Mouse (Mus musculus) liver, postnatal 0 days (tissue): ENCODE data around the gene Arl6ip5. TPM values are rescaled to one million over a fixed set of nuclear protein-coding genes. Genes with fewer than 3 reads are reported as not detected.

Experiments used
- ATAC-seq: fragments of 200-750 bp; cut with Nextera tagmentation; 2 replicates; pipeline ENCODE4 v1.8.0; 2017; ENCODE audit warnings: mild to moderate bottlenecking, moderate library complexity
- DNase-seq: peaks from one replicate; pipeline ENCODE4 v3.0.0-alpha.2; 2016
- H3K27ac ChIP-seq: fragments of 300-500 bp; sonication (generic); 2 replicates; pipeline ENCODE4 v1.5.1; 2014; ENCODE audit warnings: antibody characterized with exemption, moderate library complexity, mild to moderate bottlenecking, low read depth
- H3K27me3 ChIP-seq: fragments of 300-500 bp; sonication (generic); 2 replicates; pipeline ENCODE4 v1.6.1; 2014; ENCODE audit warnings: low read length, control low read depth, mixed read lengths; ENCODE audit not compliant: insufficient read depth
- H3K36me3 ChIP-seq: fragments of 300-500 bp; sonication (generic); replicated peaks from 2 replicates; pipeline ENCODE4 v1.6.1; 2014; ENCODE audit warnings: mild to moderate bottlenecking, control low read depth, low read length, moderate library complexity, mixed read lengths; ENCODE audit not compliant: insufficient read depth
- H3K4me1 ChIP-seq: fragments of 300-500 bp; sonication (generic); 2 replicates; pipeline ENCODE4 v1.6.1; 2014; ENCODE audit warnings: antibody characterized with exemption, mild to moderate bottlenecking, control low read depth; ENCODE audit not compliant: insufficient read depth
- H3K4me2 ChIP-seq: fragments of 300-500 bp; sonication (generic); 2 replicates; pipeline ENCODE4 v1.6.1; 2014; ENCODE audit warnings: low read depth, mild to moderate bottlenecking, low read length, moderate library complexity, mixed read lengths
- H3K4me3 ChIP-seq: fragments of 300-500 bp; sonication (generic); 2 replicates; pipeline ENCODE4 v1.5.1; 2014; ENCODE audit warnings: low read depth, low read length
- H3K9ac ChIP-seq: fragments of 300-500 bp; sonication (generic); replicated peaks from 2 replicates; pipeline ENCODE4 v1.6.1; 2014; ENCODE audit warnings: mild to moderate bottlenecking, moderate library complexity
- H3K9me3 ChIP-seq: fragments of 300-500 bp; sonication (generic); 2 replicates; pipeline ENCODE4 v1.6.1; 2016; ENCODE audit warnings: mild to moderate bottlenecking, control low read depth, low read length, mixed read lengths
- CTCF ChIP-seq: sonication (generic); IDR thresholded peaks from 2 replicates; pipeline ENCODE4 v1.5.1; 2016; ENCODE audit warnings: antibody characterized with exemption, low read depth
- EP300 ChIP-seq: IDR thresholded peaks from 2 replicates; pipeline ENCODE4 v1.6.1; 2016; ENCODE audit warnings: antibody characterized with exemption, low read depth, mild to moderate bottlenecking
- WGBS: fragments of 180-500 bp; shearing (Covaris S2); extraction: QIAGEN DNeasy Blood & Tissue Kit; methylation state at CpG from one replicate; pipeline ENCODE4 v1.1.7; 2014; ENCODE audit not compliant: insufficient replicate concordance; 5-methylcytosine and 5-hydroxymethylcytosine counted together
- polyA plus RNA-seq: library from polyadenylated mRNA; unstranded; fragments of >200 nt; fragmentation: Nextera tagmentation; extraction: Ambion mirVana; gene quantifications from 2 replicates; pipeline ENCODE4 v1.2.1, GENCODE M21; 2015

Gene Arl6ip5
- polyA plus RNA-seq, 1 experiment from 2014 or later, result 27.1 TPM

DNA sequence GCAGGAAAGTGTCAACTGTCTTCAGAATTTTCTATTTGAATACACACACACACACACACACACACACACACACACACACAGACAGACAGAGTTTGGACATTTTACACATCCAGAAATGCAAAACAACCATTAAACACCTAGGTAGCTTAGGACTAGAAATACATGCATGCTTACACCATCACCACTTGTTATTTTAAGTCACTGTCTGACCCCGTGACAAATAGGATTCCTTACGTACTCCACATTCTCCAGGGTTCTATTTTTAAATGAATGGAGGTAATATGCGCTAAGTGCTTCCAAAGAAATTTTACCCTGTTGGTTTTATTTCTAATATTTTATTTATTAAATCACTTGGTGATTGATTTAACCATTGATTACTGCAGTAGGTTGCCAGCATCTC, 55.2 kb downstream of the Arl6ip5 start:
- no peaks in the 10 kb centered on the region for H3K9me3 ChIP-seq
- DNase-seq (no peak), ATAC-seq (no peak)
- TF ChIP-seq CTCF, result no peak
- TF ChIP-seq EP300, result no peak
- no peak overlapping the region for H3K4me3 ChIP-seq
- H3K27ac ChIP-seq, result peak overlapping the region; percentile 85
- H3K27me3 ChIP-seq, result no peaks in the 10 kb centered on the region
- H3K4me2 ChIP-seq, result no peak overlapping the region
- no peaks in the 10 kb centered on the region for H3K4me1 ChIP-seq
- WGBS, result 84% methylated on average over 3 of the region's 3 CpGs
- H3K9ac ChIP-seq, result no peak overlapping the region
- H3K36me3 ChIP-seq, result no peaks in the 10 kb centered on the region

DNA sequence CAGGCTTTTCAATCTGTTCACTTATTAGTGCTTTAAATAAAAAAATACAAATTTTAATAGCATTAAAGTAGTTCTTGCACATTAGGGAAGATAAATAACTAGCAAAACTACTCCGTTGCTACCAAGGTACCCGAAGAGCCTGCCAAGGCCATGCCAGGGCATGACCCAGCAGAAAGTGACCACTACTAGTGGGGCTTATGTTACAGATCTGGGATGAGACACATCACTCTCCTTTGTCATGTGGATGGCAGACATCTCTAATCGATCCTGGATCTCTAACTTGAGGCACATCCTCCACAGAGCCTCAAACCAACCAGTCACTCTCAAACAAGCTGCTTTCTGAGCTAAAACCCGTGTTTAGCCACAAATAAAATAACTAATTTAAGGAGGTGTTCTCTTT, 56.2 kb downstream of the Arl6ip5 start:
- H3K4me3 ChIP-seq, result no peak overlapping the region
- TF ChIP-seq CTCF (no peak), EP300 (no peak)
- H3K9ac ChIP-seq, result no peak overlapping the region
- no peaks in the 10 kb centered on the region for H3K9me3 ChIP-seq
- ATAC-seq (no peak), DNase-seq (no peak)
- H3K27me3 ChIP-seq, result no peaks in the 10 kb centered on the region
- H3K4me2 ChIP-seq, result no peak overlapping the region
- H3K27ac ChIP-seq, result no peak overlapping the region
- no peaks in the 10 kb centered on the region for H3K36me3 ChIP-seq
- 62% methylated on average over 4 of the region's 4 CpGs for WGBS
- H3K4me1 ChIP-seq, result no peaks in the 10 kb centered on the region

DNA sequence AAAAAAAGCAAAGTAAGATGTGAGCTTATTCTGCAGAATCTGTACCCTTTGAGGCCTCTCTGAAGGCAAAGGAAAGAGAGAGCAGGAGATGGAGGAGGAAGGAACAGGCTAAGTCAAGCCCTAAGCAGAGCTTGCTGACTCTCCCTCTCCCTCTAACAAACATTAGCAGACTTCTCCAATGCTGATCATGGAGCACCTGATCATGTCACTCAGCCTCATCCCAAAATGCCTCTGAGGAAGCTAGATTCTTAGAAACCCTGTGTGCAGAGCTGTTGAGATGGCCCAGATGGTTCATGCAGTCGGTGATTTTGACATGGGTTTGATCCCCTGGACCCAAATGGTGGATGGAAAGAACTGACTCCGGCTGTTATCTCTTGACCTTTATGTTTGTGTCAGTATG, 56.6 kb downstream of the Arl6ip5 start:
- no peaks in the 10 kb centered on the region for H3K27me3 ChIP-seq
- DNase-seq (no peak), ATAC-seq (no peak)
- no peak overlapping the region for H3K4me3 ChIP-seq
- no peaks in the 10 kb centered on the region for H3K4me1 ChIP-seq
- 65% methylated on average over 2 of the region's 2 CpGs for WGBS
- H3K9me3 ChIP-seq, result no peaks in the 10 kb centered on the region
- H3K27ac ChIP-seq, result no peak overlapping the region
- H3K36me3 ChIP-seq, result no peaks in the 10 kb centered on the region
- H3K4me2 ChIP-seq, result no peak overlapping the region
- TF ChIP-seq EP300 (no peak), CTCF (no peak)
- no peak overlapping the region for H3K9ac ChIP-seq

DNA sequence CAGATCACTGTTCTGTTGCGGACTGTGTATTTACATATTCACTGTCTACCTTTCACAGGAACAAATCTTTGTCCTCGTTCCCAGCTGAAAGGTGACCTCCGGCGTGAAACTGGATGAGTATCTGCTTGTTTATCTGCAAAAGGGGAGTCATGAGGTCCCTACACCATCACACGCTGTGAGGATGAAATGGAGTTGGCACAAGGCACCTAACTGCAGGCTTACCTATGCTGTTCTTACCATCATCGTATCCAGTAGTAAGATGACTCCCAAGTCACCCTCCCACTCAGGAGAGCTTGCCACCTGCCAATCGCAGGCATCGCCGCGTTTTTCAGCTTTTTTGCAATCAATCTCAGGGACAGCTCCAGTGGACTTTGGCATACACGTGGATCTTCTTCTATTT, 59.1 kb downstream of the Arl6ip5 start:
- DNase-seq (peak; percentile 49), ATAC-seq (peak; percentile 79)
- H3K4me2 ChIP-seq, result no peak overlapping the region
- TF ChIP-seq EP300, result peak; percentile 80
- no peak for TF ChIP-seq CTCF
- no peaks in the 10 kb centered on the region for H3K4me1 ChIP-seq
- H3K27ac ChIP-seq, result peak overlapping the region; percentile 91
- 61% methylated on average over 11 of the region's 11 CpGs for WGBS
- no peak overlapping the region for H3K9ac ChIP-seq
- no peak overlapping the region for H3K4me3 ChIP-seq
- no peaks in the 10 kb centered on the region for H3K9me3 ChIP-seq
- H3K27me3 ChIP-seq, result no peaks in the 10 kb centered on the region
- H3K36me3 ChIP-seq, result no peaks in the 10 kb centered on the region

DNA sequence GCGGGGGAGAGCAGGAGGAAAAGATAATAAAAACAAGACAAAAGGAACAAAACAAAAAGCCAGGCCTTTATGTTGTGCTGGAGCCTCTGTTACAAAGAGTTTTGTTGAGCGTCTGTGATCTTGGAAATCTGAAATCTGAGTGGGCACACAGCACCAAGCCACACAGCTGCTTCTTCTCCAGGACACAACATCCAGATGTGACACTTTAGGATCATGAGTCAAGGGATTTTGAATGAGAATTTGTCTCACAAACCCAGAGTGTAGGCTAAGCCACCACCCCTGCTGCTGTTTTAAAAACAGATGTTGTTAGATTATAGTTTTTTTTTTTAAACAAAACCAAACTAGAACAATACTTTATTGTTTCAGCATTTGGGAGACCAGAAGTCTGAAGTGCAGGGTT, 61.9 kb downstream of the Arl6ip5 start:
- ATAC-seq, result no peak
- H3K9me3 ChIP-seq, result no peaks in the 10 kb centered on the region

DNA sequence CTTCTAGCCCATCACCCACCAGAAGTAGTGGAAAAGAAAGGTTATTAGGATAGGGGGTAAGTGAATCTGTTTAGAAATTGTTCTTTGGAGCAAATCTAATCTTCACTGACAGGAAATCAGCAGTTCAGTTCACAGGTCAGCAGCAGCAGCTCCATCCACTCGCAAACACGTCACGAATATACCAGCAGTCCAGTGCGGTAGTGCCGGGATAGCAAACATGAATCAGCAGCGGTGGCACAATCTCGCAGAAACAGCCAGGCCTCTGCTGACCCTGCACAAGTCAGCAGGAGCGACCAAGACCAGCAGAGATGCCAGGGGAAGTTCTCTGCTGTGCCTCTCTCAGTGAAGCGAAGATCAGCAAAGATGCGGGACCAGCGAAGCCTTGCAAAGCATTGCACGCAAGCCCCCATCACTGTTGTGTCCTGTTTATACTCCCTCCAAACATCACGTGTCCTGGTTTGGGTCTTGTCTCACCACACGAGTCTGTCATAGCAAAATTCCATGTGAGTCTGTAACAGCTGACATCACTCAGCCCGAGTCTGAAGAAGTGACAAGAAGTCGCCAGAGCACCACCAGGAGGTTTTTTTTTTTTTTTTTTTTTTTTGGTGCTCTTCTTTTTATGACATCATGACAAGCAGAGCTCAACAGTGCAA, 62.7 kb downstream of the Arl6ip5 start:
- no peak for TF ChIP-seq EP300
- TF ChIP-seq CTCF, result no peak
- Histone ChIP-seq H3K4me1 (peaks cover 3% of the 10 kb centered on the region; the same call in 1 of the 2 replicates), H3K9ac (no peak overlapping the region), H3K27me3 (no peaks in the 10 kb centered on the region), H3K4me3 (no peak overlapping the region), H3K36me3 (no peaks in the 10 kb centered on the region), H3K27ac (no peak overlapping the region), H3K4me2 (no peak overlapping the region), H3K9me3 (no peaks in the 10 kb centered on the region)
- 69% methylated on average over 16 of the region's 16 CpGs for WGBS
- no peak for ATAC-seq
- DNase-seq, result no peak

More for the DNA sequence above, 61.9 kb downstream of the Arl6ip5 start:
- Histone ChIP-seq H3K4me2 (no peak overlapping the region), H3K4me3 (no peak overlapping the region), H3K9ac (no peak overlapping the region), H3K27ac (no peak overlapping the region), H3K4me1 (0 out of 2 replicates have a peak, but pooled peaks cover 3% of the 10 kb centered on the region), H3K27me3 (no peaks in the 10 kb centered on the region), H3K36me3 (no peaks in the 10 kb centered on the region)
- TF ChIP-seq EP300 (no peak), CTCF (no peak)
- 73% methylated on average over 2 of the region's 2 CpGs for WGBS
- DNase-seq, result no peak
